Mouse (Mus musculus) myocyte (in vitro differentiated cells): ENCODE data around the gene Olfr547.

ENCODE experiments used
- CEBPB ChIP-seq: IDR thresholded peaks from 2 replicates; pipeline ENCODE4 v1.6.1; 2011; ENCODE audit warnings: mild to moderate bottlenecking, moderate library complexity; ENCODE audit not compliant: poor library complexity, insufficient read depth, severe bottlenecking
- E2F4 ChIP-seq: IDR thresholded peaks from one replicate; pipeline ENCODE4 v1.6.1; 2011; ENCODE audit warnings: mild to moderate bottlenecking, control low read depth, moderate library complexity; ENCODE audit not compliant: insufficient read depth
- MAX ChIP-seq: IDR thresholded peaks from one replicate; pipeline ENCODE4 v1.6.1; 2011; ENCODE audit warnings: low read depth, mild to moderate bottlenecking, control low read depth

DNA sequence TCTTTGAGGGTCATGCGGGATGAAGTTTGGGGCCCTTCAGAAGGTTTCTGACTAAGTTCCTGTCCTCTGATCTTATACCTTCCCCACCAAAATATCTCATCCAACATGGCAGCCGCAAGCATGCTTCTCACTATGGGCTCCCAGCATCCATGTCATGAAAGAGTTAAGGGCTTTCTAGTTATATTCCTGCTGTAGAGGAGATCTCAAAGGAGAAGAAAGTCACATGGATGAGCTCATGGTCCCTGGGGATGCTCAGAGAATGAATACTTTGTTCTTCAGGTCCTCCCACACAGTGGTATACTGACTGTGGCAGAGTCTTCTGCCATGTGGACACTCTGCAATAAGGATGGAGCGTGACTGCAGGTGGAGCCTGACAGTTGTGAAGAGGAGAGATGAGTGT lies 15.0 kb downstream of the Olfr547 start, which contains the start of gene Olfr549:
- TF ChIP-seq MAX (no peak), E2F4 (no peak), CEBPB (no peak)
